Mouse (Mus musculus): ENCODE measurements at regions not wholly inside any gene's neighbourhood (a gene's known extent, or its start where the extent isn't known, plus 50 kb on each side); places are given as distances from the start of the nearest gene placed in this dataset.

- TF ChIP-seq CTCF (IDR thresholded peaks at IDR 0.05; ENCODE audit: extremely low read depth, insufficient read length, insufficient replicate concordance, low read depth, low read length) (no peak), POLR2A (IDR thresholded peaks at IDR 0.05; ENCODE audit: low read depth, low read length) (no peak)
Measured at GRCm38 (mm10) chr15:62229491-62230283, 1306.9 kb upstream of the A1bg start.

Data from small intestine, adult 2 months (tissue).